Mouse (Mus musculus) limb, embryonic 12.5 days (tissue): Measurements from ENCODE around the gene Npnt. TPM values are rescaled to one million over a fixed set of nuclear protein-coding genes. Genes with fewer than 3 reads are reported as not detected.

Source experiments
- polyA plus RNA-seq: library from polyadenylated mRNA; unstranded; fragments of >200 nt; fragmentation: Nextera tagmentation; extraction: Ambion mirVana; gene quantifications from 2 replicates; pipeline ENCODE4 v1.2.1, GENCODE M21; 2016

Npnt gene
- polyA plus RNA-seq, 1 experiment from 2014 or later, result 18.5 TPM

Other genes starting within 250 kb of the Npnt start
- gene Ints12, start 141.5 kb upstream of the Npnt start, polyA plus RNA-seq, result 24.0 and 25.9 TPM in 2 replicates
- gene Gstcd, start 141.7 kb upstream of the Npnt start, polyA plus RNA-seq, result 8.6 and 9.3 TPM in 2 replicates